Mouse (Mus musculus) brain, embryonic 14.5 days (tissue): ENCODE measurements around the gene Yme1l1.

Experiments
- CTCF ChIP-seq: fragments of 200-500 bp; IDR thresholded peaks from 2 replicates; pipeline ENCODE4 v1.5.1; 2012; ENCODE audit warnings: inconsistent platforms, mild to moderate bottlenecking, moderate library complexity, borderline replicate concordance; ENCODE audit not compliant: insufficient read depth, insufficient read length; ENCODE audit errors: extremely low read depth
- POLR2A ChIP-seq: fragments of 200-500 bp; IDR thresholded peaks from 2 replicates; pipeline ENCODE4 v1.6.1; 2012; ENCODE audit warnings: mild to moderate bottlenecking, inconsistent platforms, borderline replicate concordance; ENCODE audit not compliant: poor library complexity, insufficient read depth, insufficient read length, severe bottlenecking; ENCODE audit errors: extremely low read depth

DNA sequence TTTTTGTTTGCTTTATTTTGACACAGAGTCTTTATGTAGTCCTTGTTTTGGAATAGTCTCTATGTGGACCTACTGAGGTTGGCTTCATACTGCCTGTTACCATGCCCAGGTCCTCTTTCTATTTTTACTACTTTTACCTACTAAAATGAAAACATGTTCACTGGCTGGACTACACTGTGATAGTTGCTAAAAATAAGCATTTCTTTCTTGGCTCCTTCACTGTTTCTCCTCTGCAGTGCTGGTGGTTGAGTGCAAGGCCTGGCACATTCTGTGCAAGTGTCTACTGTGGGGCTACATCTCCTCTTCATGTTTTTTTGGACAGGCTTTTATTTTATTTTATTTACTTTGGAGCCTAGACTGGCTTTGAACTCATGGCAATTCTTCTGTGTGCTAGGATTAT lies 36.6 kb upstream of the Yme1l1 start:
- TF ChIP-seq CTCF (no peak), POLR2A (no peak)
